Mouse (Mus musculus): ENCODE data around the gene Abhd4. TPM values are rescaled to one million over a fixed set of nuclear protein-coding genes. Genes with fewer than 3 reads are reported as not detected.

Abhd4 gene
- 10 to 100 TPM; 55.7 to 56.6 TPM for total RNA-seq (2021)

- peak; percentile 97 for DNase-seq
Observed at GRCm38 (mm10) chr14:54253741-54254291, at the start of gene Abhd4, which contains the start of gene Dad1. Abhd4 (plus strand) TSS chr14:54254188. Dad1 (minus strand) TSS chr14:54254104.

- no peak for DNase-seq
Observed at GRCm38 (mm10) chr14:54204311-54204710, 49.7 kb upstream of the Abhd4 start.

- no peak for DNase-seq
Observed at GRCm38 (mm10) chr14:54204786-54205185, 49.2 kb upstream of the Abhd4 start.

DNA sequence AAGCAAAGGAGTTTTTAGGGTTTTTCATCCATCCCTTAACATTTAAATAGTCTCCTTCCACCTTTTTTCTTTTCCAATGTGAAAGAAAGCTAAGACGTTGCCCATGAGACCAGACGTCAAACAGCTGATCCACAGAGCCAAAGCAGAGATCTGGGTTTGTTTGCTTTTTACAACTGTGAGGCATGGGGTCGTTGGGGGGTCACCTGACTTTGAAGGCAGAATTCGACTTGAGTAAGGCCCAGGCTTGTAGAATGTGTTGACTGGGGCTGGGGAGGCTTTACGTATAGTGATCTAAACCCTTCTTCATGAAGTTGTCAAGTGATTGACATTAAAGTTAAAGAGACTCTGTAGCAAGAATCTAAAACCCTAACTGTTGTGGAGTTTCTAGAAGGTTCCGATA is 48.1 kb upstream of the Abhd4 start:
- DNase-seq: no peak

- no peak for DNase-seq
Observed at GRCm38 (mm10) chr14:54206309-54206708, 47.7 kb upstream of the Abhd4 start.

- no peak for DNase-seq
Observed at GRCm38 (mm10) chr14:54206750-54207550, 47.0 kb upstream of the Abhd4 start.

DNA sequence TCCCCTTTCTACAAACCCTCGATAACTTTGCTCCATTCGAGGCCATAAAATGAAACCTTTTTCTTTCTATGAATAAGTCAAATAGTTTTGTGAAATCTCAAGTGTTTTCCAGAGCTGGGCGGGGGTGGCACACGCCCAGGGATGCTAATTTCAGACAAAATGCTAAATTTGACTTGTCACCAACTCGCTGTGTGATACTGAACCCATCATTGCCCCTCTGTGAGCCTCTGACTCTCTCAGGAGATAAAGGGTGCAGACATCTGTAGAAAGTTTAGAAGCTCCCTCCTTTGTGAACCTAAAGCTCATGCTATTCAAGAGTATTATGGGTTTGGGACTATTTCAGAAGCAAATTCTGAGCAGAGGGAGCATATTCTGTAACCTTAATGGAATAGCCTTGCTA is 46.1 kb upstream of the Abhd4 start:
- no peak for DNase-seq

DNA sequence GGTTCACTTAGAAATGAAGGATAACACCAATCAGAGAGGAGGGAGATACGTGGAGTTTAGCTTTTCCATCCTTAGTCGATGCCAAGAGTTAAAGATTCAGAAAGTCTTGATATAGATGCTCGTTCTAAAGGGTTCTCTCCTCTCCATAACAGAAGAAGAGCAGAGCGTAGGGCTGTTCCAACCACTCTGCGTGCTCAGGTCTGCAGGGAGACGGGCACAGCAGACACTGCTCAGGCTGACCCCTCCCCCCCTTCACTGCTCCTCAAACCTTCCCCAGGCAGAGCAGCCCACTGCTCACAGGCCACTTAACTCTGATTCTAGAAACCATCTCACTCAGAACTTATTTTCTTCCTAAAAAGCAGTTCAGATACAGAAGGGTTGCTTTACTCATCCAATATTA is 45.2 kb upstream of the Abhd4 start:
- DNase-seq: no peak

DNA sequence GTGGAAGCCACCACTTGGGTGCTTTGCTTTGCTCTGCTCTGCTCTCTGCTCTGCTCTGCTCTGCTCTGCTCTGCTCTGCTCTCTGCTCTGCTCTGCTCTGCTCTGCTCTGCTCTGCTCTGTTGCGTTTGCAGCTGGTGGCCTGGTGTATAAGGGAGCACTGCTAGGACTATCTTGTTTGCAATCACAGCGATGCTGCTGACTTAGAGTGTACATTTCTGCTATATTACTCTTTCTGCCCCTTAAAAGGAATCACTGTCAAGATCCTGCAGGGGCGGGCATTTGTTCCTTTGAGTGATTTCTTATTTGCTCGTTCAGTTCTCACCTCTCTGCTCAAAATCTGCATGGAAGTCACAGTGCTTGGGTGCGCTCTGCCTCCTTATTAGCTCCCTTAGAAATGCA is 44.1 kb upstream of the Abhd4 start:
- no peak for DNase-seq

DNA sequence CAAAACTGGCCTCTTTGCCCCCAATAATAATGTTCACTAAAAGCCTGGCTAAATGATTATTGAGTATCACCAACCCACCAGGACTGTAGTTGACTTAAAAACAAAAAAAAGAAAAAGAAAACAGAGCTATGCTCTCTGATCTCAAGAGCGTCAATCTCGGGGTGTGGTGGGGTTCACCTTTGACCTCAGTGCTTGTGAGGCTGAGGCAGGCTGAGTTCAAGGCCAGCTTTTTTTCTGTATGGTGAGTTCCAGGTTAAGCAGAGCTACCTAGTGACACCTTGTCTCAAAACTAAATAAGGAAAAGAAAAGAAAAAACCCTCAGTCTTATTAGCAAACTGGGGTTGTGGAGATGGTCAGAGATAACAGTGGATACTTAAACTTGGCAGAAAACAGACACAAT is 43.6 kb upstream of the Abhd4 start:
- no peak for DNase-seq

DNA sequence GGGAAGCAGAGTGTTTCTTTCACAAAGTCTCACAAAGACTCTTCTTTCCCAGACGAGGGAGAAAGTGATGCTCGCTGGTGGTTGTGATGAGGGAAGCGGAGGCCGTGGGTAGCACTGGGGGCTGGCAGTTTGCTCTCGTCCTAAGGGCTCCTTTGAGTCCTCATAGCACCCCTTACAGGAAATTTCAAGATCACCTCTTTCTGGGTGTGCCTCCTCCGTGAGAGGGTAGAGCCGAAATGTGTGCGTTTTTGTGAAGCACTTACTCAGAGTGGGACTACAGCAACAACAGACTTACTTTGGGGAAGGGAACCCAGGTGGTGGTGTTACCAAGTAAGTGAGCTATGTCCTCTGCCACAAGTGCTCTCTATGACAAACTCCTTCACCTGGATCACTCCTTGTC is 42.8 kb upstream of the Abhd4 start:
- DNase-seq: no peak

DNA sequence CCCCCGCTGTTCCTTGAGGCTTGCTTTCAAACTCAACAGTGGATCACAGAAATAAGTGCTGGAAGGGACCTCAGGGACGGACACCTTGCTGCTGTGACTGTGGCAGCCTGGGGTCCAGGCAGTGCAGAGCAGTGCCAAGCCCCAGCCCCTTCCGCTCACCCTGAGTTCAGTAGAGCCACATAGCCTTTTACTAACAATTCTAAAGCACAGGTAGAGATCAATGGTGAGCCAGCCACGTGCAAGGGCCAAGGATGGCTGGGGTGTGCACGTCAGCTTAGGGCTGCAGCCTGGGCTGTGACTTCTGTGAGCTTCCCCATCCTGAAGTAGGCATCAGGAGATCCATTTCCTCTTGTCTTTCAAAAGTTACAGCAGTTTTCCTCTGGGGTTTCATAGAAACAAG is 42.2 kb upstream of the Abhd4 start:
- DNase-seq: no peak

DNA sequence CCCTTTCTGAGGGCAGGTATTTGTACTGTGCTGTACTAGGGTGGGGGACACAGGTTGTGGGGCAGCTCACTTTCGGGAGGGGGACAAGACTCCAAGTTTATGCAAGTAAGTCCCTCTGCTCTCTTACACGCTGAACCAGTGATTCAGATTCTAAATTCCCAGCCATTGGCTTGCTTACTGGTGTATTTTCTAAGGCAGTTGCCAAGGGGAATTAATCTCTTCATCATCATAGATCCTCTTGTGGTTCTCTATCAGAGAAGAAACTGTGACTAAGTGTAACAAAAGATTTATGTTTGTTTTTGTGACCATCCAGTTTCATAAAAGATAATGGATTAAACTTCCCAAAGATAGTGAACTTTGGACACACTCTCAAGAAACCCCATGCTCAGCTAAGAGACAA is 40.3 kb upstream of the Abhd4 start:
- no peak for DNase-seq

DNA sequence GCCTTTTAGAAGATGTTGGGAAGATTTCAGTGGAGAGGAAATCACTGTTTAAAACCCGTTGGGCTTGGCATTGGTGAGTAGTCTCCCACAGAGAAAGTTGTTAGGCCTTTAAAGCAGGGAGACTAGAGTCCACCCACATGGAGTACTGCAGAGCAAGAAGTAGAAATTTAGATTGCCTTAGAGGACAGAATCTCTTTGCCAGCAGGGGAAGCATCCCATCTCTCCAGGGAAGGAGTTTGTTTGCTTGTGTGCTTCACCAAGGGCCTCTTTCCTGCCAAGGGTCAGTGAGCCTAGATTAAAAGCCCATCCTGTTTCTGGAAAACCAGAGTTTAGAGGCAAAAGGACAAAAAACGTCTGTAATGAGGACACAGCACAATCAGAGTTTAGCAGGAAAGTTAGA is 39.5 kb upstream of the Abhd4 start:
- no peak for DNase-seq

- DNase-seq: no peak
Observed at GRCm38 (mm10) chr14:54214901-54215300, 39.1 kb upstream of the Abhd4 start.

- DNase-seq: no peak
Observed at GRCm38 (mm10) chr14:54216126-54216525, 37.9 kb upstream of the Abhd4 start.

GRCm38 (mm10) chr14:54218233-54218632 is 35.8 kb upstream of the Abhd4 start:
- DNase-seq: no peak

DNA sequence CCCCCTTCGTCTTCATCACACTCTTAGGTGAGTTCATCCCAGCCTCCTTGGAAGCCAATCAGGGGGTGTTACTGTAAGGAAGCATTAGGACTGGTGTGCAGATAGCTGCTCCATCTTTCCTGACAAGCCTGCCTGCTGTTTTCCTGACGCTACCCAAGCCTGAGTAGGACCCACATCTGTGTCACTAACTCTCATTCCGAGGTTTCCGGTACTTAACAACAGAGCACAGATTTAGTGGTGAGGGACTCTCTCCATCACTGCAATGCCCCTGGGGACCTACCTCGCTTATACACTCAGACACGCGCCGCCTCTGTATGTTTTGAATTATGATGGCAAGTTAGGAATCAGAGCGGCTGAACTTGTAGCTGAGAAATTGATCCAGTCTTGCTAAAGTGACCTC is 35.3 kb upstream of the Abhd4 start:
- no peak for DNase-seq

GRCm38 (mm10) chr14:54219256-54219655 is 34.7 kb upstream of the Abhd4 start:
- no peak for DNase-seq

- DNase-seq: no peak
Observed at GRCm38 (mm10) chr14:54219849-54220248, 34.1 kb upstream of the Abhd4 start.

- no peak for DNase-seq
Observed at GRCm38 (mm10) chr14:54220726-54221494, 33.1 kb upstream of the Abhd4 start.

GRCm38 (mm10) chr14:54221641-54222040 is 32.3 kb upstream of the Abhd4 start:
- no peak for DNase-seq

GRCm38 (mm10) chr14:54222289-54222727 is 31.7 kb upstream of the Abhd4 start:
- DNase-seq: no peak

Measured in layer of hippocampus, postnatal 36 days (tissue).